In genomic region chr4:63495915-63496278, GRCm38 (mm10) we compare ENCODE assay signal across 8 mouse cellular contexts. TPM values are rescaled to one million over a fixed set of nuclear protein-coding genes. Genes with fewer than 3 reads are reported as not detected.
DNase-seq lines count a peak whose midpoint lies in the region; TF ChIP-seq lines count a peak whose summit lies in the region.

Gene Whrn, minus strand, starts transcription at chr4:63495991.

- peak within 1 kb of the TSS; percentile 87 for H3K4me3 ChIP-seq in ES-Bruce4 (ENCODE audit: low read depth, low read length)
- peak within 1 kb of the TSS; percentile 76 for H3K4me3 ChIP-seq in hindbrain, embryonic 10.5 days

- TF ChIP-seq POLR2A in ES-Bruce4 (IDR thresholded peaks at IDR 0.05; ENCODE audit: insufficient read depth, low read length): no peak

- no peaks in the 10 kb centered on the region for H3K9me3 ChIP-seq in ES-Bruce4 (replicated peaks; ENCODE audit: control insufficient read depth, insufficient read depth, low read length, poor library complexity, severe bottlenecking)
- no peaks in the 10 kb centered on the region for H3K9me3 ChIP-seq in hindbrain, embryonic 10.5 days

- no peak for TF ChIP-seq EP300 in ES-Bruce4 (IDR thresholded peaks at IDR 0.05; ENCODE audit: insufficient read depth, low read depth, low read length)

- H3K4me1 ChIP-seq in ES-Bruce4 (ENCODE audit: control insufficient read depth, insufficient read depth, low read length): no peaks in the 10 kb centered on the region
- peaks cover 58% of the 10 kb centered on the region for H3K4me1 ChIP-seq in hindbrain, embryonic 10.5 days (replicated peaks)

- H3K36me3 ChIP-seq in ES-Bruce4 (ENCODE audit: control insufficient read depth, insufficient read depth, low read length, poor library complexity, severe bottlenecking): 0 out of 2 replicates have a peak, but pooled peaks cover 2% of the 10 kb centered on the region
- H3K36me3 ChIP-seq in hindbrain, embryonic 10.5 days: no peaks in the 10 kb centered on the region

- no peaks in the 10 kb centered on the region for H3K27me3 ChIP-seq in ES-Bruce4 (ENCODE audit: control insufficient read depth, insufficient read depth, low read length, poor library complexity, severe bottlenecking)
- H3K27me3 ChIP-seq in hindbrain, embryonic 10.5 days (ENCODE audit: insufficient read depth, poor library complexity, severe bottlenecking): peaks cover 35% of the 10 kb centered on the region

- TF ChIP-seq CTCF in ES-Bruce4 (IDR thresholded peaks at IDR 0.05; ENCODE audit: low read depth, low read length): no peak

- DNase-seq in cerebellum, adult 18-20 months: peak; percentile 22 to 37
- DNase-seq in frontal cortex, adult 2 months (ENCODE audit: extremely low spot score in 1 of 2, low spot score in 1 of 2): peak in 1 of 2 experiments; percentile 58
- DNase-seq in hindbrain, embryonic 10.5 days (ENCODE audit: low spot score): peak; percentile 88
- DNase-seq in layer of hippocampus, postnatal 10 days (ENCODE audit: low spot score in 2 of 2): peak; percentile 65 to 75
- DNase-seq in lung, postnatal 14 days: peak; percentile 82
- DNase-seq in ovary, postnatal 36 days (ENCODE audit: low spot score): peak; percentile 78
- DNase-seq in thymus, postnatal 25 days: peak; percentile 85

- peak within 1 kb of the TSS; percentile 91 for H3K9ac ChIP-seq in ES-Bruce4 (ENCODE audit: low read depth, poor library complexity, severe bottlenecking)

- no peak within 1 kb of the TSS for H3K27ac ChIP-seq in ES-Bruce4 (ENCODE audit: insufficient read depth, low read length)
- H3K27ac ChIP-seq in hindbrain, embryonic 10.5 days: peak within 1 kb of the TSS; percentile 92

- WGBS in hindbrain, embryonic 10.5 days: under 1% methylated on average over 34 of the region's 34 CpGs

RNA-seq across cellular contexts. Expression of gene Whrn, which starts in this region (rescaled TPM):
- 33.5 and 40.2 TPM in 2 replicates for polyA plus RNA-seq in ES-Bruce4 (2011; ENCODE audit: insufficient read depth, insufficient read length, low read depth, missing spikeins)
- polyA plus RNA-seq in frontal cortex, adult 2 months (2012; rRNA removed): 38.7 and 44.1 TPM in 2 replicates
- 6.6 and 6.9 TPM in 2 replicates for polyA plus RNA-seq in hindbrain, embryonic 10.5 days (2016; fragmentation: Nextera tagmentation; extraction: Ambion mirVana)
- total RNA-seq in layer of hippocampus, postnatal 10 days (2021): 10 to 100 TPM; 23.8 to 29.4 TPM
